Mouse (Mus musculus) intestine, embryonic 16.5 days (tissue): ENCODE data around the gene Hecw2. TPM values are rescaled to one million over a fixed set of nuclear protein-coding genes. Genes with fewer than 3 reads are reported as not detected.
A peak's percentile ranks its signal among the peaks of the same experiment; 100 is the strongest.

Experiments used
- ATAC-seq: fragments of 200-750 bp; cut with Nextera tagmentation; 2 replicates; pipeline ENCODE4 v1.8.0; 2017; ENCODE audit warnings: moderate TSS enrichment, moderate library complexity
- H3K27ac ChIP-seq: fragments of 300-500 bp; sonication (generic); 2 replicates; pipeline ENCODE4 v1.5.1; 2014; ENCODE audit warnings: mild to moderate bottlenecking, low read length
- H3K27me3 ChIP-seq: fragments of 300-500 bp; sonication (generic); replicated peaks from 2 replicates; pipeline ENCODE4 v1.6.1; 2014; ENCODE audit warnings: low read length, control low read depth, mixed read lengths; ENCODE audit not compliant: control insufficient read depth, insufficient read depth
- H3K36me3 ChIP-seq: fragments of 300-500 bp; sonication (generic); 2 replicates; pipeline ENCODE4 v1.6.1; 2014; ENCODE audit warnings: low read length, control low read depth; ENCODE audit not compliant: control insufficient read depth, insufficient read depth
- H3K4me1 ChIP-seq: fragments of 300-500 bp; sonication (generic); 2 replicates; pipeline ENCODE4 v1.6.1; 2014; ENCODE audit warnings: low read length, control low read depth, mixed read lengths; ENCODE audit not compliant: control insufficient read depth, insufficient read depth
- H3K4me2 ChIP-seq: fragments of 300-500 bp; sonication (generic); 2 replicates; pipeline ENCODE4 v1.6.1; 2014; ENCODE audit warnings: low read depth, low read length, control low read depth
- H3K4me3 ChIP-seq: fragments of 300-500 bp; sonication (generic); 2 replicates; pipeline ENCODE4 v1.5.1; 2014; ENCODE audit warnings: mild to moderate bottlenecking, low read length
- H3K9ac ChIP-seq: fragments of 300-500 bp; sonication (generic); 2 replicates; pipeline ENCODE4 v1.6.1; 2014; ENCODE audit warnings: low read depth, low read length
- H3K9me3 ChIP-seq: fragments of 300-500 bp; sonication (generic); 2 replicates; pipeline ENCODE4 v1.6.1; 2016; ENCODE audit warnings: low read length, control low read depth; ENCODE audit not compliant: control insufficient read depth
- WGBS: fragments of 180-500 bp; shearing (Covaris S2); extraction: QIAGEN DNeasy Blood & Tissue Kit; methylation state at CpG from one replicate; pipeline ENCODE4 v1.1.7; 2014; 5-methylcytosine and 5-hydroxymethylcytosine counted together
- polyA plus RNA-seq: library from polyadenylated mRNA; unstranded; fragments of >200 nt; fragmentation: Nextera tagmentation; extraction: Ambion mirVana; gene quantifications from 2 replicates; pipeline ENCODE4 v1.2.1, GENCODE M21; 2015

The Hecw2 gene
- polyA plus RNA-seq, 1 experiment from 2014 or later = 0.83 TPM

DNA sequence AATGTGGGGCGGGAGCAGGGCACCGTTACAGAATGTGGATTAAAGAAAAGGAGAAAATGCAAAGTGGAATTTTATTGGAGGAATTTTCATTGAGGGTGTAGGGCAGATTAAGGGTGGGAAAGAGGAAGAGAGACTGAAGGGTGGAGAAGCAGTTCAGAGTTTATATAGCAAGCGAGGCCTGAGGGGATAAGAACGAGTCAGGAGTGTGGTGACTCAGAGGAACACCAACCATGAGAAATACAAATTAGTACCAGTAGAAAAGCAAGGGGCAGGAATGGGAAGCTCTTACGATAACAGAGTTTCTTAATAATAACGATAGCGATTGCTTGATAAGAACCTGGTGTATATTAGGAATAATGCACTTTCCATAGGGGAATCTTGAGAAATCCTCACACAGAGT lies 339.2 kb downstream of the Hecw2 start:
- H3K27ac ChIP-seq = no peak overlapping the region
- peaks cover 3% of the 10 kb centered on the region; the same call in 1 of the 2 replicates for H3K4me1 ChIP-seq
- H3K4me3 ChIP-seq = no peak overlapping the region
- no peaks in the 10 kb centered on the region for H3K36me3 ChIP-seq
- H3K27me3 ChIP-seq = no peaks in the 10 kb centered on the region
- no peak overlapping the region for H3K4me2 ChIP-seq
- 82% methylated on average over 7 of the region's 7 CpGs for WGBS
- no peaks in the 10 kb centered on the region for H3K9me3 ChIP-seq
- no peak overlapping the region for H3K9ac ChIP-seq
- no peak for ATAC-seq

DNA sequence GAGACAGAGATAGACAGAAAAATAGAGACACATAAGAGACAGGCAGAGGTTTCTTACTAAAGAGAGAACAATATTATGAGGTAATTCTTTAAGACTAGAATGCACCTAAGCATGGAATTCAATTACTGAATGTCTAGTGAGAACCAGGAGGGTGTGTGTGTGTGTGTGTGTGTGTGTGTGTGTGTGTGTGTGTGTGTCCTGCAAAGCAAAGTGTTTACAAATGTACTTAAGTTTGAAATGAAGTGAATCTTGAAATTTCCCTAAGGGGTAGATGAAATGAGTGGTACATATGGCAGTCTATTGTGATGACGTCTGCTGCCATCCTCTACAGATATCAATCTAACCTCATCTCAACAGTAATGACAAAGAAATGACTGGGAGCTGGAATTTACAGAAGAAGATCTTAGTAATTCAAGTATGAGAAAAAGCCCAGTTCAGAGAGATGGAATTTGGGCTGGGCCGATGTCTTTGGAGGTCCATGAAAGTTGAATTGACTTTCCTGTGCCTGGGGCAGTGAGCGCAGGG lies 342.8 kb downstream of the Hecw2 start:
- Histone ChIP-seq H3K9me3 (no peaks in the 10 kb centered on the region), H3K4me3 (no peak overlapping the region), H3K36me3 (no peaks in the 10 kb centered on the region), H3K27ac (no peak overlapping the region), H3K4me1 (peaks cover 4% of the 10 kb centered on the region; the same call in 1 of the 2 replicates), H3K9ac (no peak overlapping the region), H3K27me3 (no peaks in the 10 kb centered on the region), H3K4me2 (no peak overlapping the region)
- no peak for ATAC-seq
- WGBS = 96% methylated on average over 3 of the region's 3 CpGs

DNA sequence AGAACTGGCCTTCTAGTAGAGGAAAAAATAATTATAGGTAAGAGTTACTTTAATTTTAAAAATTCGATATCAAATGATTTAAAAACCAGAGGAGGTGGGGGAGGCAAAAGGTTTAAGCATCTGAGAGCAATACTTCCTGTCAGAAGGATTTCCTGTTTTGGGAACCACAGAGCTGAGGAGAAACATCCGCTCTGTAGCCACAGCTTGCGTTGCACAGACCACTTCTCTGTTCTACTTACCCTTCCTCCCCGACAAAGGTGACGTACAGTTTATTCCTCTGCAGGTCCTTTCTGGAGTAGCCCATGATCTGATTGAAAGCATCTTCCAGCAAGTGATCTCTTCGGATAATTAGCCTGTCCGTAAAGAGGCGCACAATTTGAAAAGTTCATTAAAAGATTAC lies 343.6 kb downstream of the Hecw2 start:
- Histone ChIP-seq H3K4me2 (no peak overlapping the region), H3K9ac (no peak overlapping the region)
- 63% methylated on average over 8 of the region's 8 CpGs for WGBS

DNA sequence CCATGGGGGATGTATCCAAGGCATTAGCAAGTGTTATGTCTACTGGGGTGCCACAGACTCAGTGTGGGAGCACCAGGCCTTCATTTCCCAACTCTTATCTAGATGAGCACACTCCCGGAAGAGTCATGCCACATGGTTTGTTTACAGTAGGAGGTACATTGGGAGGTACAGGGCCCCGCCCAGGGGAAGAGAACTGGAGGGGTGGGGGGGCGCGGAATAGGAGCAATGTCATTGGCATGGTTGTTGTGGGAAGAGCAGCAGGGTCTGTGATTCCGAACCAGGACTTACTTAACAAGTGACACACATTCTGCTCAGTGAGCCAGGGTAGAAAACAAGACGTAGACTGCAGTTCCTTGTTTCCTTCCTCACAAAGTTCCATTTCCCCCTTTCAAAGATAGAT lies 344.1 kb downstream of the Hecw2 start:
- Histone ChIP-seq H3K27me3 (no peaks in the 10 kb centered on the region), H3K9me3 (no peaks in the 10 kb centered on the region), H3K9ac (no peak overlapping the region), H3K4me3 (no peak overlapping the region), H3K4me1 (peaks cover 6% of the 10 kb centered on the region; the same call in 1 of the 2 replicates), H3K36me3 (no peaks in the 10 kb centered on the region), H3K27ac (peak overlapping the region; percentile 2; the same call in 1 of the 2 replicates), H3K4me2 (no peak overlapping the region)
- ATAC-seq = peak; percentile 32; the same call in 1 of the 2 replicates
- 77% methylated on average over 6 of the region's 6 CpGs for WGBS

More for the DNA sequence above, 343.6 kb downstream of the Hecw2 start:
- Histone ChIP-seq H3K27ac (no peak overlapping the region), H3K36me3 (no peaks in the 10 kb centered on the region), H3K27me3 (no peaks in the 10 kb centered on the region), H3K9me3 (no peaks in the 10 kb centered on the region), H3K4me1 (peaks cover 4% of the 10 kb centered on the region; the same call in 1 of the 2 replicates), H3K4me3 (no peak overlapping the region)
- ATAC-seq = no peak

DNA sequence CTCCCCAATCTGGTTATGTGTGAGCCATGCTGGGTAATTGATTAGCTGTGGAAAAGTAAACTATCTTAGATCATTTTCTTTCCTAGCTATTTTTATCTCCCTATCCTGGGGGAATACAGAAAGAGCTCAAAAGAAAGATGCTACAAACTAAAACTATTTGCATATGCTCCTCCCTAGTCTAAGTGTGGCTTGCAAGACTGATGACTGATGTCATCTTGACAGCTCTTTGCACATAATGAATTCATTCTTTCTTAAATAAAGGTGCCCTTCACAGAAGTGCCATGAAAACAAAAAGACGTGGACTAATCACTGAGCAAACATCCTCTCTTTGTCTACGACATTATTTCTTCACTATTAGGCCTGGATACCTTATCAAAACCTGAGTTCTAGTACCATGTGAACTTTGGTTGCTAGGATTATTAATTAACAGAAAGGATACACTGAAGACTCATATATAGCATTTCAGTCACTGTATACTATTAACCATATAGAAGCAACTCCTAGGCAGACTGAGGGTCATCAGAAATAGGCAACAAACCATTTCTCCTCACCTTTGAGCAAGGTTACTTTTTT lies 348.2 kb downstream of the Hecw2 start:
- no peak overlapping the region for H3K9ac ChIP-seq
- 43% methylated on average over 2 of the region's 2 CpGs for WGBS
- ATAC-seq = peak; percentile 80
- no peak overlapping the region for H3K4me3 ChIP-seq
- H3K27ac ChIP-seq = peak overlapping the region; percentile 43; the same call in 1 of the 2 replicates
- no peak overlapping the region for H3K4me2 ChIP-seq
- peaks cover 9% of the 10 kb centered on the region for H3K4me1 ChIP-seq
- H3K27me3 ChIP-seq = no peaks in the 10 kb centered on the region
- no peaks in the 10 kb centered on the region for H3K9me3 ChIP-seq
- H3K36me3 ChIP-seq = no peaks in the 10 kb centered on the region

DNA sequence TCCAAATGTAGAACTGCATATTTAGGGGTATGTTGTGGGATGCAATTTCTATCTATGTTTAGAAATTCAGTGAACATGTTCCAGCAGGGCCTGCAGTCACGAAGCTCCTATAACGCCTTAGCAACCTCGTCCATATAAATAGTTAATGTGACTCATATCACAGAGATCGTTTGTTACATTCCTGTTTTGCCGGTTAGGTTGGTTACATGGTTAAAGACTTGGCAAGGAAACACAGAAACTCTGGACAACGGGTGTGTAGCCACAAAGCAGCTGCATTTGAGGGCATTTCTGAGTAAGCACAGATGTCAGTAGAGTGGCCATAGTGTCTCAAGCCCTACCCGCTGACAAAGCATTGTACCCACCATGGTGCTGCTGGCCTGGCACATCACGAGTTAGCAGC lies 349.1 kb downstream of the Hecw2 start:
- Histone ChIP-seq H3K9me3 (no peaks in the 10 kb centered on the region), H3K4me3 (no peak overlapping the region), H3K9ac (no peak overlapping the region), H3K4me1 (peaks cover 8% of the 10 kb centered on the region), H3K27ac (peak overlapping the region; percentile 43), H3K4me2 (no peak overlapping the region), H3K36me3 (no peaks in the 10 kb centered on the region), H3K27me3 (no peaks in the 10 kb centered on the region)
- peak; percentile 34 for ATAC-seq
- WGBS = 55% methylated on average over 8 of the region's 8 CpGs

DNA sequence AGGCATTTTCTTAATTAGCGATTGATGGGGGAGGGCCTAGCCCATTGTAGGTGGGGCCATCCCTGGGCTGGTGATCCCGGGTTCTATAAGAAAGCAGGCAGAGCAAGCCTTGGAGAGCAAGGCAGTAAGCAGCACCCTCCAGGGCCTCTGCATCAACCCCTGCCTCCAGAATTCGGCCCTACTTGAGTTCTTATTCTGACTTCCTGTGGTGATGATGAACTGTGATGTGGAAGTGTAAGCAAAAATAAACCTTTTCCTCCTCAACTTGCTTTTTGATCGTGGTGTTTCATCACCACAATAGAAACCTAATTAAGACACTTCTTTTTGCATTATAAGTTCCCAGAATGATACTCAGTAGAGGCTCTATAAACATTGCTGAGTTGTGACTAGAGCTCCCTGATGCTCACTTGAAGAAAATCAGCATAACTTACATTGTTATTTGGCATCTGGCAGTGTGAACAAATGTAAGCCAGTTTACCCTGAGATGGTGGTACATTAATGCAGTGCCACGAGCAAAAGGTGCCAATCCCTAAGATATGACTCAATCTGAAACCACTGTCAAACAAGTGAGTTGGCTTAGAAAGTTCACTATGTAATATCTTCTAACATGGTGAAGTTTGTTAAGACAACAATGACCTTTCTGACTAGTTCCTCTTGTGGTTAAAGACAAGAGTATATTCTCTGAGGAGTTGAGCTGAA lies 349.9 kb downstream of the Hecw2 start:
- Histone ChIP-seq H3K4me1 (peaks cover 5% of the 10 kb centered on the region; the same call in 1 of the 2 replicates), H3K27ac (peak overlapping the region; percentile 54), H3K4me2 (no peak overlapping the region), H3K27me3 (no peaks in the 10 kb centered on the region), H3K4me3 (no peak overlapping the region), H3K9me3 (no peaks in the 10 kb centered on the region), H3K9ac (no peak overlapping the region), H3K36me3 (no peaks in the 10 kb centered on the region)
- ATAC-seq = no peak
- 74% methylated on average over 5 of the region's 5 CpGs for WGBS

DNA sequence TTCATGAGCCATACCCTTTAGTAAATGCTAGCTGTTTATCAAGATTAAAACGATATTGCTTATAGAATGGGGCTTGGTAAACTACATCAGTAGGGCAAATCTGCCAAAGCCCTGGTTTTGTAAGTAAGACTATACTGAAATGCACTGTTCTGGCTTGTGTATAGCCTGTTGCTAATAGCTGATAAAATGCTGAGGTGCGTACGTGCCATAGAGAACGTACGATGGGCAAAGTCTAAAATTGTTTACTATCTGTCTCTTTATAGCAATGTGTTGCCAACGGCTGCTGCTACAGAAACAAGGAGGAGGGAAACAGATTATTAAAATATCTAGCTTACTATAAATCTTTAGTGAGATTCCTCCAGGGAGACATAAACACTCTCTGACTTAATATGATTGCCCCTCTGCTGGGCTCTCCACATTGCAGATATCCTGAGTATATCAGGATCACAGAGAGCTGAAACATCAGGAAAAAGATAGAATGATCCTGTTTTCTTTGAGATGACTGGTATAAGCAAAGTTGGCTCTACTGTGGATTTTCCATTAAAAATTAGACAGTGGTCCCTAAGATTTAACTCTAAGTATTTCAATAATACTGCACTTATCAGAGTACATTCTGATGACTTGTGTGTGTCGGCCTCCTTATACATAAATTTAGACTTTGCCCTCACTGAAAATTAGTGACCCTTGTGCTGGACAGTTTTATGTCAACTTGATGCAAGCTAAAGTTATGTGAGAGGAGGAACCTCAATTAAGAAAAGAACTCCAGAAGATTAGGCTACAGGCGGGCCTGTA lies 350.6 kb downstream of the Hecw2 start:
- H3K9ac ChIP-seq = no peak overlapping the region
- H3K27me3 ChIP-seq = no peaks in the 10 kb centered on the region
- ATAC-seq = peak; percentile 80
- 60% methylated on average over 8 of the region's 8 CpGs for WGBS
- H3K27ac ChIP-seq = peak overlapping the region; percentile 54
- H3K9me3 ChIP-seq = no peaks in the 10 kb centered on the region
- H3K36me3 ChIP-seq = no peaks in the 10 kb centered on the region
- peaks cover 5% of the 10 kb centered on the region; the same call in 1 of the 2 replicates for H3K4me1 ChIP-seq
- no peak overlapping the region for H3K4me3 ChIP-seq
- H3K4me2 ChIP-seq = no peak overlapping the region

DNA sequence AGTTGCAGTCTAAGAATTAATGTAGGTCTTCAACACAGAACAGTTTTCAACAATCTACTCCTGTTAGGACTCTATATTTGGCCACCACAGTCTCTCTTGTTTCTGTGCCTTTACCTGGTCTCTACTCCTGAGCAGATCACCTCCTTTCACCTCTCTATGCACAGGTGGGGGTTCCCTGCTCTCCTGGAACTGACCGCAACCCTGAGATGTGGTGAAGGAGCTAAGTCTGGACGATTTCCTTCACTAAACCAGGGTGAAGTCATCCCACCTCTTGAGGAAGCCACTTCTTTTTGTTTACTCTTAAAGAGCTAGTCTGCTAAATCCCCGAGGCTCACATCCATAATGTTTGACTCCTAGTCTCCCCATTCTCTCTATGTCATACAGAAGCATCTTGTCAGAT lies 351.9 kb downstream of the Hecw2 start:
- no peaks in the 10 kb centered on the region for H3K36me3 ChIP-seq
- H3K9ac ChIP-seq = no peak overlapping the region
- no peaks in the 10 kb centered on the region for H3K9me3 ChIP-seq
- H3K4me2 ChIP-seq = no peak overlapping the region
- H3K27ac ChIP-seq = no peak overlapping the region
- H3K4me3 ChIP-seq = no peak overlapping the region
- no peaks in the 10 kb centered on the region for H3K27me3 ChIP-seq
- no peak for ATAC-seq
- peaks cover 5% of the 10 kb centered on the region; the same call in 1 of the 2 replicates for H3K4me1 ChIP-seq
- 60% methylated on average over 3 of the region's 3 CpGs for WGBS
